Mouse (Mus musculus): ENCODE results near the gene Skap2.

GRCm38 (mm10) chr6:51863508-51863907 lies 148.8 kb downstream of the Skap2 start:
- TF ChIP-seq POLR2A (IDR thresholded peaks at IDR 0.05; ENCODE audit: extremely low read depth, insufficient read depth, low read length) (no peak), CTCF (IDR thresholded peaks at IDR 0.05; ENCODE audit: extremely low read depth, insufficient read depth, low read length) (no peak)
